Mouse (Mus musculus) retina, postnatal 1 day (tissue): ENCODE data around the gene Pax3.

Experiments used
- DNase-seq: peaks from one replicate; pipeline ENCODE4 v3.0.0-alpha.2; 2012

Pax3 gene

GRCm38 (mm10) chr1:78198319-78198940 lies 1.5 kb upstream of the Pax3 start:
- no peak for DNase-seq

GRCm38 (mm10) chr1:78197351-78198234 lies 659 bp upstream of the Pax3 start:
- no peak for DNase-seq

DNA sequence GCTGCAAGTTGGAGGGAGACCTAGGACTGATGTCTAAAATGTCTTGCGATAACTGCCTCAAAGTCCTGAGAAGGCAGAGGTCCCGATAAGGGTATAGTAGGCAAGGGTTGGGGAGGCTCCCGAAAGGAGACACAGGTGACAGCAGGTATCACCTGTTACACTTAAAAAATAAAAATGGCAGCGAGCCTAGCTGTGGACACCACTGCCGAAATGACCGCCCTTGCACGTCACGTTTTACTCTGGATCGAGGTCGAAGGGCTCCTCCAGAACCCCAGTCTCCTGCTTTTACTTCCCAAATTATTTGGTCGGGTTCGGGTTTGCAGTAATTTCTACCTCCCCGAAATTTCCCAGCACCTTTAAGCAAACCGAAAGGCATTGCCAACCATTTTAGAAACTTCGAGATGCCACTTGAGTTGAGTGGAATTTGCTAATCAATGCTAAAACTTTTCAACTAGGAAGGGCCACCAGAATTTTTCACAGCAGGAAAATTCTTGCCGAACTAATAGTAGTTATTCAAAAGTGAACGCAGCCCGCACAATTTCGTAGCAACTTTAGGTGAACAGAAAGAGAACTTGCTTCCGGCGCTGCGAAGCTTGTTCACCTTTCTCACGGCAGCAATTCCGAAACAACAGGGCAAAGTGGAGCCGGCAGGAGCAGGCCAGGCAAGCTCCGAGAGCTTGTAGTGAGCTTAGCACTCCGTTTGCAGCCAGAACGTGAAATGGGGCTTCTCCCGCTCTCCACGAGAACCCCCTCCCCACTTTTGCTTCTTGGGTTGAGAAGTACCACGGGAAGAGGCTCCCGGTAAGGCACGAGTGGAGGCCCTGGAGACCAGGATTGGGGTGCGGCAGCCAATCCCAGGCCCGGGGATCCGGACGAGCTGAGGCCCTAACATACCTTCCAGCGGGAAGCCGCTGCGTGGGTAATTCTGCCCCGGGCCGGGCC lies 892 bp downstream of the Pax3 start:
- no peak for DNase-seq

DNA sequence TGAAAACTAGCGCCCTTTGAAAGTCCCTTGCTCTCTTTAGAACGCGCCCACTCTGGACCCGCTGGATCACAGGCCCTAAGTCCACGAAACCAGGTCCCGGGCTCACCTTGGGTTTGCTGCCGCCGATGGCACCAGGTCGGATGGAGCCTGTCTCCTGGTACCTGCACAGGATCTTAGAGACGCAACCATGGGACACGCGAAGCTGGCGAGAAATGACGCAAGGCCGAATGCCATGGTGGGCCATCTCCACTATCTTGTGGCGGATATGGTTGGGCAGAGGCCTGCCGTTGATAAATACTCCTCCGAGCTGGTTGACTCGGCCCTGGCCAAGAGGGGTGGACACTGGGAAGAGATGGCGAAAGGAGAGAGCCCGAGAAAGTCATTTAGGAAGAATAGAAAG lies 1.8 kb downstream of the Pax3 start:
- no peak for DNase-seq

GRCm38 (mm10) chr1:78194381-78195047 lies 2.4 kb downstream of the Pax3 start:
- DNase-seq = no peak

GRCm38 (mm10) chr1:78193465-78193991 lies 3.4 kb downstream of the Pax3 start:
- no peak for DNase-seq

GRCm38 (mm10) chr1:78192746-78193464 lies 4.0 kb downstream of the Pax3 start:
- DNase-seq = no peak

- no peak for DNase-seq
Measured at GRCm38 (mm10) chr1:78192217-78192735, 4.7 kb downstream of the Pax3 start.

DNA sequence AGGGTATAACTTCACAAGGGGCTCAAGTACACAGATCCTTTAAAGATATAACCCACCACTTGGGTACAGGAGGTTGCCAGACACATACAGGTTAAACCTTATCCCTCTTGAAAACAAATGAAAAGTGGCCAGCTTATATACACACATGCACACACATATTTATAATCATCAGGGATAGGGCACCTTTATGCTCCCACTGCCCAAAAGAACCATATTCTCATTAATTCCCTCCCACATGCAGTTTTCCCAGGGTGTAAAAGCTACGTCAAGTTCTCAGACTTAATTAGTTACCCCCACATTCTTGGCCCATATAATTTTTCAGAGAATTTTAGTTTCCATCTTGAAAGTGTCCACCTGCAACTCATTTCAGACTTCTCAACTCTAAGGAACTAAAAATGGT lies 5.2 kb downstream of the Pax3 start:
- no peak for DNase-seq

DNA sequence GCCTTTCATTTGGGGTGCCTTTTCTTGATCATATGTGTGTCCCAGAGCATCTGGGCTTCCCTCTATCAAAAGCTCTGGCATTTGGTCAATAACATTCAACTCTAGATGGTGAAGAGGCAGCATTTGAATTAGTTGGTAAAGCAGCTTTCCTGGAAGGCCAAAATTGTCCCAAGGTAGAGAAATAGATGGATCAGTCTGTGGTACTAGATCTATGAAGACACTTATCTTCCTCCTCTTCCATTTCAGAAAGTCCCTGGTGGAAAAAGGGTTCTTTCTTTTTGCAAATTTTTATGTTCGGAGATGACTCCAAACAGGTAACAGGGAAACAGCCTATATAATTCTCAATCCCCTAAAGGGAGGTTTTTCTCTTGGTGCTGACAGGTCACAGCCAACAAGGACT lies 5.6 kb downstream of the Pax3 start:
- DNase-seq = no peak

DNA sequence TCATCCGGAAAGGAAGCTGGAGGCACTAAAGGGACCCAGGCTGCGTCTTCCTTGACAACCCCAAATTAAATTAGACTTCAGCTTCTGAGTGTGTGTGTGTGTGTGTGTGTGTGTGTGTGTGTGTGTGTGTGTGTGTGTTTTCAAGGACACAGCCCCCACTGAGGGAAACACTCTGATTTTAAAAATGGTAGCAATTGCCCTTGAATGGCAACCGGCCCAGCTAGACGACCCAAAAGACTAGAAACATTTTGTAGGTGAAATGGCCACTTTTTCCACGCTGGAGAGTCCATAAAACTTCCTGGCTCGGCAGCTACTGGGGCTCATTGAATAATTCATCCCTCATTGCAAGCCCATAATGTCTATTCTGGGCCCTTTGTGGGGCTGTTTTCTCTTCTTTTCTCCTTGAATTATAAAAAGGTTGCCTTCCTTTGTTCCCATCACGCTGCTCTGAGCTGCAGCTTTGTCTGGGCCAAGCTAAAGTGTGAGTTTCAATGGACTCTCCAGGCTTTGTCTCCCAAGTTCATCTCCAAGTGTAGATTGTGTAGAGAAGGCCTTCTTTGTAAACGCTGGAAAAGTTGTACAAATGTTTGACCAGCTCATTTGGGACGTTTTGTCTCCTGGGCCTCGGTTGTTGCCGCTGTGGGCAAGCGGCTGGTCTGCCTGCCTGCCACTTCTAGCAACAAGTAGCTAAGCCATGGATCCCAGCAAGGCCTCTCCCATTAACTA lies 6.4 kb downstream of the Pax3 start:
- DNase-seq = no peak

- DNase-seq = peak; percentile 69
Measured at GRCm38 (mm10) chr1:78189501-78190345, 7.2 kb downstream of the Pax3 start.

- no peak for DNase-seq
Measured at GRCm38 (mm10) chr1:78189016-78189415, 7.9 kb downstream of the Pax3 start.

GRCm38 (mm10) chr1:78188299-78188698 lies 8.6 kb downstream of the Pax3 start:
- DNase-seq = no peak

GRCm38 (mm10) chr1:78187788-78188173 lies 9.2 kb downstream of the Pax3 start:
- DNase-seq = no peak

GRCm38 (mm10) chr1:78187122-78187787 lies 9.7 kb downstream of the Pax3 start:
- no peak for DNase-seq

DNA sequence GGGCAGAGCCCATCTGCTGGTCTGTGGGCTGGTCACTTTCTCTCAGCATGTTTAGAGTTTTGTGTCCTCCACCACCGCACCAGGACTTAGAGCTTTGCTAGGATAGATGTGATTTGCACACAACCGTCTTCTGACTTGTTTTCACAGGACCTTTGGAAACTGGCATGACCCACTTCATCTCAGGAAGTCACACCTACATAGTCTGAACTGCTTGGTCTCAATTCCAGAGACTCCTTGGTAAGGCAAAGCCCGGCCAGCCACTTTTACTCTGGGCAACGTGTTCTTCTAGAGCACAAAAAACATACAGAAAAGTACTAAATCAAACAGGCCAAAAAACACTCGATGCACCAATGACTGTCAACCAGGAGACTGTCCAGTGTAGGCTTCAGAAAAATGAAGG lies 14.0 kb downstream of the Pax3 start:
- no peak for DNase-seq

DNA sequence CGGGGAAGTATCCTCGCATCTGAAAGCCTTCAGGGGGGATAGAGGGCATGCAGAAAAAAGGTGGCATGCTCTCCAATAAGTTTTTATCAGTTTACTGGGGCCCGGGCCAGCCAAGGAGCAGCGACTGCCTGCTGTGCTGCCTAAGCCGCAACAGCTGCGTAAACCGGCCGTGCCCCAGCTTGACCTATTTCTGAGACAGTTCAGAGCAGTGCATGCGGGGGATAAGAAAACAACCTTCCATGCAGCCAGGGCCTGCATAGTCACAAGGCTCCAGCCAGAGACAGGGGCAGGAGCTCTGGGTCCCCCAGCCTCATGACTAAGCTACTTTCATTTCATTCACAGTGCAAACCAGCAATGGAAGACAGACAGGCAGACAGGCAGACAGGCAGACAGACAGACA lies 15.1 kb downstream of the Pax3 start:
- DNase-seq = peak; percentile 86

DNA sequence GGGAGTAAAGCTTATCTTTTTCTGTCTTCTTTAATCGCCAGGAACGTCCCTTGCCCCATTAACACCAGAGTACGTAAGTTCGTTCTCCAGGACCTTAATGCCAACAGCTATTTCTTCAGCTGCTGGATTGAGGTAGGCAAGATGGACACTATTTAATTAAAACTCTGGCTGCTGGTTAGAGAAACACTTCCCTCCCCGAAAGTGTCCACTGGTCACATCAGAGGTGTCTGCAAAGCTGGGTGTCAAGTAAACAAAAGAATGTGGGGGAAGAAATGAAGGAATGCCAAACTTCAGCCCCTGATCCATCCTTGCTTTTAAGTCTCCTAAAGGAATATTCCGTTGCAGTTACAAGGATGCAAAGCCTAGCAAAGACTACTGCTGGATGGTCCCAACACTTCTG lies 24.6 kb downstream of the Pax3 start:
- DNase-seq = no peak
